Mouse (Mus musculus): Measurements from ENCODE around the gene Zfp652. TPM values are rescaled to one million over a fixed set of nuclear protein-coding genes. Genes with fewer than 3 reads are reported as not detected.
A peak's percentile ranks its signal among the peaks of the same experiment; 100 is the strongest.

Zfp652 gene
- total RNA-seq, 4 experiments from 2014 or later: 47.8 to 49.7 (median 48.5) TPM

GRCm38 (mm10) chr11:95807884-95808283, 95.4 kb downstream of the Zfp652 start:
- DNase-seq (ENCODE audit: low spot score in 2 of 2): no peak

GRCm38 (mm10) chr11:95808448-95809011, 96.1 kb downstream of the Zfp652 start:
- DNase-seq (ENCODE audit: low spot score in 2 of 2): no peak

GRCm38 (mm10) chr11:95809603-95810002, 97.1 kb downstream of the Zfp652 start:
- no peak for DNase-seq (ENCODE audit: low spot score in 2 of 2)

GRCm38 (mm10) chr11:95810828-95811227, 98.4 kb downstream of the Zfp652 start:
- DNase-seq (ENCODE audit: low spot score in 2 of 2): no peak

- no peak for DNase-seq (ENCODE audit: low spot score in 2 of 2)
Observed at GRCm38 (mm10) chr11:95811741-95812140, 99.3 kb downstream of the Zfp652 start.

GRCm38 (mm10) chr11:95812224-95812623, 99.8 kb downstream of the Zfp652 start:
- DNase-seq (ENCODE audit: low spot score in 2 of 2): no peak

GRCm38 (mm10) chr11:95814101-95814500, 101.6 kb downstream of the Zfp652 start:
- no peak for DNase-seq (ENCODE audit: low spot score in 2 of 2)

GRCm38 (mm10) chr11:95814857-95815256, 102.4 kb downstream of the Zfp652 start:
- no peak for DNase-seq (ENCODE audit: low spot score in 2 of 2)

- DNase-seq (ENCODE audit: low spot score in 2 of 2): no peak
Observed at GRCm38 (mm10) chr11:95815412-95815811, 102.9 kb downstream of the Zfp652 start.

GRCm38 (mm10) chr11:95819138-95819537, 106.7 kb downstream of the Zfp652 start:
- DNase-seq (ENCODE audit: low spot score in 2 of 2): no peak

- DNase-seq (ENCODE audit: low spot score in 2 of 2): no peak
Observed at GRCm38 (mm10) chr11:95821511-95821910, 109.0 kb downstream of the Zfp652 start.

- no peak for DNase-seq (ENCODE audit: low spot score in 2 of 2)
Observed at GRCm38 (mm10) chr11:95822437-95822836, 110.0 kb downstream of the Zfp652 start.

- peak; percentile 67 to 81 for DNase-seq (ENCODE audit: low spot score in 2 of 2)
Observed at GRCm38 (mm10) chr11:95824071-95824876, 111.8 kb downstream of the Zfp652 start, which contains the start of gene Phospho1. TSS of gene Phospho1 (plus strand) at chr11:95824499.

GRCm38 (mm10) chr11:95824877-95825243, 112.4 kb downstream of the Zfp652 start:
- peak in 1 of 2 experiments; percentile 43 for DNase-seq (ENCODE audit: low spot score in 2 of 2)

GRCm38 (mm10) chr11:95825625-95826024, 113.2 kb downstream of the Zfp652 start:
- DNase-seq (ENCODE audit: low spot score in 2 of 2): no peak

GRCm38 (mm10) chr11:95826317-95827167, 114.1 kb downstream of the Zfp652 start:
- no peak for DNase-seq (ENCODE audit: low spot score in 2 of 2)

- no peak for DNase-seq (ENCODE audit: low spot score in 2 of 2)
Observed at GRCm38 (mm10) chr11:95827168-95827447, 114.6 kb downstream of the Zfp652 start.

- DNase-seq (ENCODE audit: low spot score in 2 of 2): peak in 1 of 2 experiments; percentile 65
Observed at GRCm38 (mm10) chr11:95827464-95828085, 115.1 kb downstream of the Zfp652 start.

GRCm38 (mm10) chr11:95828181-95828964, 115.9 kb downstream of the Zfp652 start:
- DNase-seq (ENCODE audit: low spot score in 2 of 2): no peak

GRCm38 (mm10) chr11:95829526-95830050, 117.1 kb downstream of the Zfp652 start:
- DNase-seq (ENCODE audit: low spot score in 2 of 2): no peak
